Mouse (Mus musculus): ENCODE measurements around the gene Nup35. TPM values are rescaled to one million over a fixed set of nuclear protein-coding genes. Genes with fewer than 3 reads are reported as not detected.

Nup35 gene
- polyA plus RNA-seq, 1 experiment from 2014 or later, result 18.4 TPM

DNA sequence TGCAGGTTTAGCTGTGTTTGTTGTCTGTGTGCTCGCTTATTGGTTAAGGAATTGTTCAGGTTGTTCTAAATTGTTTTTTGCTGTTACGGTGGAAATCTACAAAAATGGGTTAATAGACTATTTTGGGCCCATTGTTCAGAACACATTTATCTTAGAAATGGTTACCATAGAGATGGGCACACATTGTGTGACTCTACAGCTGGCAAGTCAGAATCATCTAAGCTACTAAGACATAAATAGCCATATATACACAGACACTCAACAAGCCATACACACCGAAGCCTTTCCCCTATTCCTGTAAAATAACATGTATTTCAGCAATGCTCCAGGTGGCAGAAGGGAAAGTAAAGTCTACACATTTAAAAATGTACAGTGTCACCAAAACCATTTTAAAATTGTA is 17.2 kb upstream of the Nup35 start:
- ATAC-seq (replicated peaks; ENCODE audit: insufficient number of reproducible peaks, insufficient read depth, low FRiP score, low read depth), result no peak
- H3K4me3 ChIP-seq, result no peak overlapping the region
- no peaks in the 10 kb centered on the region for H3K9me3 ChIP-seq (replicated peaks)
- H3K27ac ChIP-seq, result no peak overlapping the region
- no peak overlapping the region for H3K9ac ChIP-seq
- 85% methylated on average over 3 of the region's 3 CpGs for WGBS
- no peaks in the 10 kb centered on the region for H3K36me3 ChIP-seq
- no peaks in the 10 kb centered on the region for H3K27me3 ChIP-seq
- no peak overlapping the region for H3K4me2 ChIP-seq
- H3K4me1 ChIP-seq (replicated peaks), result no peaks in the 10 kb centered on the region

DNA sequence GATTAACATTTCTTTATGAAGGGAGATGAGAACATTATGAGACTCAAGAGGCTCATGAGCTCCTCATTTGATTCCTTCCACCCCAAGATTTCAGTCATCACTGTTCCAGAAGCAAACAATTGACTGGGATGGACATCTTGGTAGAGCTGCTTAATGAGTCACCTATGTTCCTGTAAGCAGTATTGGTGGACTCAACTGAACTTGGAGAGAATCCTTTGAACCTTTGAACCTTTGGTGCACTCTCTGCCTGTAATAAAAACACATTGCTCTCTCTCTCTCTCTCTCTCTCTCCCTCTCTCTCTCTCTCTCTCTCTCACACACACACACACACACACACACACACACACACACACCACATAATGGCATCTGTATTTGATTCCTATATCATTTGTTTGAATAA is 16.4 kb upstream of the Nup35 start:
- H3K27ac ChIP-seq, result no peak overlapping the region
- no peak for ATAC-seq (replicated peaks; ENCODE audit: insufficient number of reproducible peaks, insufficient read depth, low FRiP score, low read depth)
- H3K4me1 ChIP-seq (replicated peaks), result no peaks in the 10 kb centered on the region
- no peaks in the 10 kb centered on the region for H3K36me3 ChIP-seq
- H3K4me3 ChIP-seq, result no peak overlapping the region
- no peak overlapping the region for H3K4me2 ChIP-seq
- no peak overlapping the region for H3K9ac ChIP-seq
- no peaks in the 10 kb centered on the region for H3K27me3 ChIP-seq
- no peaks in the 10 kb centered on the region for H3K9me3 ChIP-seq (replicated peaks)

DNA sequence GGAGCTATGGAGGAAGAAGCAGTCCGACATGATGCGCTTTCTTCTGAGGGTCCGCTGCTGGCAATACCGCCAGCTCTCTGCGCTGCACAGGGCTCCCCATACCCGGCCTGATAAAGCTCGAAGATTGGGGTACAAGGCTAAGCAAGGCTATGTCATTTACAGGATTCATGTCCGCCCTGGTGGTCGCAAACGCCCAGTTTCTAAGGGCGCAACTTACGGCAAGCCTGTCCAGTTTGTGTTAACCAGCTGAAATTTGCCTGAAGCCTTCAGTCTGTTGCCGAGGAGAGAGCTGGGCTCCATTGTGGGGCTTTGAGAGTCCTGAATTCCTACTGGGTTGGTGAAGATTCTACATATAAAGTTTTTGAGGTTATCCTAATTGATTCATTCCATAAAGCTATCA is 14.3 kb upstream of the Nup35 start:
- Histone ChIP-seq H3K27ac (no peak overlapping the region), H3K4me1 (replicated peaks) (no peaks in the 10 kb centered on the region), H3K9ac (no peak overlapping the region), H3K36me3 (no peaks in the 10 kb centered on the region), H3K27me3 (no peaks in the 10 kb centered on the region), H3K9me3 (replicated peaks) (no peaks in the 10 kb centered on the region), H3K4me2 (no peak overlapping the region), H3K4me3 (no peak overlapping the region)
- 89% methylated on average over 13 of the region's 13 CpGs for WGBS
- ATAC-seq (replicated peaks; ENCODE audit: insufficient number of reproducible peaks, insufficient read depth, low FRiP score, low read depth), result no peak

DNA sequence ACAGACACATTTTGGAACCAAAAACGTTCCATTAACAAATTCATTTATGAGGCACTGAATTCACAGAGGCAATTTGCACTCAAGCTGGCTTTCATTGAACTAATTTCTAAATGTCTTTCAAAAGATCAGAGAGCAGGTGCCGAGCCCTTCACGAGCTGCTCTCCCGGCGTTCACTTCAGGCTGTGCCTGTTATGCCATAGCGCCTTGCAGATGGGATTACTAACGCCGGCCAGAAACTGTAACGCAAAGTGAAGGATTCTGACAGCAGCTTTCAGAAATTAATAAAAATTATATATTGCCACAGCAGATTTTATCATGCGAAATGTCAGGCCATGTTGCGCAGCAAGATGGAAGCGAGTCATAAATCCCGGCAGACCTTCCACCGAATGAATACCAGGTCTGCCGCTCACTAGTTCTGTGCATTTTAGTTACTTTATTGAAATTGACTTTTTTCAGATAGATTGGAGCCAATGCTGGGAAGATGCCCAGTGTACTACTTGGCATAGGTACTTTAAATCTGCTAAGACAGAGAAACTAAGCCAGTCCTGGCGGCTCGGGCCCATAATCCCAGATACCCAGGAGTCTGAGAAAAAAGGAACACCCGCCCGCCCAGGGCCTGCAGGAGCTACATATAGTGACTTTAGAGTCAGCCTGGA is 13.1 kb upstream of the Nup35 start:
- Histone ChIP-seq H3K9me3 (replicated peaks) (no peaks in the 10 kb centered on the region), H3K4me1 (replicated peaks) (no peaks in the 10 kb centered on the region), H3K36me3 (no peaks in the 10 kb centered on the region), H3K27me3 (no peaks in the 10 kb centered on the region), H3K4me3 (no peak overlapping the region), H3K27ac (no peak overlapping the region), H3K4me2 (no peak overlapping the region), H3K9ac (no peak overlapping the region)
- WGBS, result 88% methylated on average over 19 of the region's 19 CpGs
- no peak for ATAC-seq (replicated peaks; ENCODE audit: insufficient number of reproducible peaks, insufficient read depth, low FRiP score, low read depth)

DNA sequence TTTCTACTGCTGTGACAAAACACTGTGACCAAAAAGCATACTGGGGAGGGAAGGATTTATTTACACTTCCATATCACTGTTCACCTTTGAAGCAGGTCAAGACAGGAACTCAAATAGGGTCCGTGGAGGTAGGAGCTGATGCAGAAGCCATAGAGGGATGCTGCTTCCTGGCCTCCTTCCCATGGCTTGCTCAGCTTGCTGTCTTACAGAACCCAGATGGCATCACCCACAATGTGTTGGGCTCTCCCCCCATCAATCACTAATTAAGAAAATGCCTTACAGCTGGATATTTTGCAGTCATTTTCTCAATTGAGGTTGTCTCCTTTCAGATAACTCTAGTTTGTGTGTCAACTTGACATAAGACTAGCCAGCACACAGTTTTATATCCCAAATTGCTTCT is 4.8 kb upstream of the Nup35 start:
- Histone ChIP-seq H3K36me3 (no peaks in the 10 kb centered on the region), H3K9me3 (replicated peaks) (no peaks in the 10 kb centered on the region), H3K4me2 (no peak overlapping the region), H3K9ac (no peak overlapping the region), H3K4me1 (replicated peaks) (no peaks in the 10 kb centered on the region), H3K4me3 (no peak overlapping the region), H3K27ac (no peak overlapping the region), H3K27me3 (no peaks in the 10 kb centered on the region)
- ATAC-seq (replicated peaks; ENCODE audit: insufficient number of reproducible peaks, insufficient read depth, low FRiP score, low read depth), result no peak
- WGBS, result 66% methylated on average over 1 of the region's 1 CpGs

DNA sequence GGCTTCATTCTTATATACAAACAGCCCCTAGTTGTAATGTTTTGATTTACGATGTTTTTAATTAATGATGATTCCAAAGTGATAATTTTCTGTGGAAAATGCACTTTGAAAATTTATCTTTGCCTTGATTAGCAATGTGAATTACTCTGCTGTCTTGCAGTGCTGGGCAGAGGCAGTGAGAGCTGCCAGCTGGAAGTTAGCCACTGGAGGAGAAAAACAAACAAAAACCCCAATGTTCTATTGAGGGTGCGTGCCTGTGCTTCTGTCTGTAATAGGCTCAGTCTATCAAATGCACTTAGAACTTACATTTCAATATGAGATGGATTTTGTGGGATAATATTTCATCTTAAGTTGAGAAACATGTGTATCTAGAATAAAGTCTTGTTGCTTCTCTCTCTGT is 4.2 kb upstream of the Nup35 start:
- Histone ChIP-seq H3K9me3 (replicated peaks) (no peaks in the 10 kb centered on the region), H3K4me2 (no peak overlapping the region), H3K4me1 (replicated peaks) (peaks cover 1% of the 10 kb centered on the region), H3K36me3 (no peaks in the 10 kb centered on the region), H3K27ac (no peak overlapping the region), H3K27me3 (no peaks in the 10 kb centered on the region), H3K4me3 (no peak overlapping the region), H3K9ac (no peak overlapping the region)
- no peak for ATAC-seq (replicated peaks; ENCODE audit: insufficient number of reproducible peaks, insufficient read depth, low FRiP score, low read depth)
- 56% methylated on average over 2 of the region's 2 CpGs for WGBS

DNA sequence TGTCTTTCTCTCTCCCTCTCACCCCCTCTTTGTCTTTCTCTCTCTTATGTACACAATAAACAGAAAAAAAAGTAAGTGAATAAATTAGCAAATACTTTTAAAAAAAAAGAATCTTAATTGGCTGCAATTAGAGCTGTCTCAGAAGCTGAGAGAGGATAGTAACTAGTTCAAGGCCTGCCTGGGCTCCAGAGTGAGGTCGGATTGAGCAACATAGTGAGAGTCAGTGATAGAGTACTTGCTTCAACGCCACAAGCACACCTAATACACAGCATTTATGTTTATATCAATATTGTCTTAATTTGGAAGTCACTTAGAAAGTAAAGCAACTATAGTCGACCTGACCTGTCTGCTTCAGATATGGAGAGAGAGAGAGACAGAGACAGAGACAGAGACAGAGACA is 2.0 kb downstream of the Nup35 start:
- no peak for ATAC-seq (replicated peaks; ENCODE audit: insufficient number of reproducible peaks, insufficient read depth, low FRiP score, low read depth)
- Histone ChIP-seq H3K9me3 (replicated peaks) (no peaks in the 10 kb centered on the region), H3K27me3 (no peaks in the 10 kb centered on the region), H3K4me3 (no peak overlapping the region), H3K27ac (no peak overlapping the region), H3K9ac (no peak overlapping the region), H3K36me3 (no peaks in the 10 kb centered on the region), H3K4me2 (no peak overlapping the region), H3K4me1 (replicated peaks) (peaks cover 4% of the 10 kb centered on the region)
- WGBS, result 77% methylated on average over 3 of the region's 3 CpGs

DNA sequence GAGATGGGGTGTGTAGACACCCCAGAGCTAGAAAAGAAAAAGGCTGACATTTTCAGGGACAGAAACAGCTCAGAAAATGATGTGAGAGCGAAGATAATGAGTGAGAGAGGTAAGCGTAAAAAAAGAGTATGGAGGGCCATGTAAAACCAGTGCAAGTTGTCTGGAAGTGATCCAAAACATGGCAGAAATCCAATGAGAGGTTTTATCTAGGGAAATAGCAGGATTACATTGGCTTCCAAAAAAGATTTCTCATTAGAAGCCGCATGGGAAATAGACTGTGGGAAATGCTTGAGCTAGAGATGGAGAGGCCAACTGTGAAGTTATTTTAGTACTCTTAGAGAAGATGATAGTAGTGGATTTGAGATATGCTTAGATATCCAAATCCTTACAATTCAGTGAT is 4.9 kb downstream of the Nup35 start:
- H3K27ac ChIP-seq, result peak overlapping the region; percentile 19
- no peak overlapping the region for H3K4me3 ChIP-seq
- H3K9me3 ChIP-seq (replicated peaks), result no peaks in the 10 kb centered on the region
- no peak overlapping the region for H3K9ac ChIP-seq
- no peaks in the 10 kb centered on the region for H3K27me3 ChIP-seq
- 62% methylated on average over 3 of the region's 3 CpGs for WGBS
- no peak overlapping the region for H3K4me2 ChIP-seq
- peaks cover 4% of the 10 kb centered on the region for H3K4me1 ChIP-seq (replicated peaks)
- peaks cover 13% of the 10 kb centered on the region for H3K36me3 ChIP-seq
- ATAC-seq (replicated peaks; ENCODE audit: insufficient number of reproducible peaks, insufficient read depth, low FRiP score, low read depth), result no peak

DNA sequence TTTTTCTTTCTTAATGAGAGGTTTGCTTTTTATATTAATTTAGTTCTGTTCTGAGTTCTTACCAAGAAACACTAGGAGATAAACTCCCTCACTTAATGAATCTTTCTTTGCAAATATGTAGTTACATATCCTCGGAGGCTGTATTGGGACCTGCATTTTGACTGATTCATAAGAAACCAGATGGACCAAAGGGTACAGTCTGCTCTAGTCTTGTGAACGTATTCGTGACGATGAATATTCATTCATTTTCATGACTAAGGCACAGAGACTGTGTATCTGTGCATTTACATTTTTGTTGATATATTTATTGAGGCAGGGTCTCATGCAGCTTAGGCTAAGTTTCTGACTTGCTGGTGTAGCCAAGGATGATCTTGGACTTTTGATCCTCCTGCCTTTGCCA is 7.5 kb downstream of the Nup35 start:
- ATAC-seq (replicated peaks; ENCODE audit: insufficient number of reproducible peaks, insufficient read depth, low FRiP score, low read depth), result no peak
- Histone ChIP-seq H3K4me3 (no peak overlapping the region), H3K27me3 (no peaks in the 10 kb centered on the region), H3K9me3 (replicated peaks) (no peaks in the 10 kb centered on the region), H3K4me2 (no peak overlapping the region), H3K4me1 (replicated peaks) (no peaks in the 10 kb centered on the region), H3K27ac (no peak overlapping the region), H3K9ac (no peak overlapping the region), H3K36me3 (peaks cover 14% of the 10 kb centered on the region)
- WGBS, result 92% methylated on average over 4 of the region's 4 CpGs

DNA sequence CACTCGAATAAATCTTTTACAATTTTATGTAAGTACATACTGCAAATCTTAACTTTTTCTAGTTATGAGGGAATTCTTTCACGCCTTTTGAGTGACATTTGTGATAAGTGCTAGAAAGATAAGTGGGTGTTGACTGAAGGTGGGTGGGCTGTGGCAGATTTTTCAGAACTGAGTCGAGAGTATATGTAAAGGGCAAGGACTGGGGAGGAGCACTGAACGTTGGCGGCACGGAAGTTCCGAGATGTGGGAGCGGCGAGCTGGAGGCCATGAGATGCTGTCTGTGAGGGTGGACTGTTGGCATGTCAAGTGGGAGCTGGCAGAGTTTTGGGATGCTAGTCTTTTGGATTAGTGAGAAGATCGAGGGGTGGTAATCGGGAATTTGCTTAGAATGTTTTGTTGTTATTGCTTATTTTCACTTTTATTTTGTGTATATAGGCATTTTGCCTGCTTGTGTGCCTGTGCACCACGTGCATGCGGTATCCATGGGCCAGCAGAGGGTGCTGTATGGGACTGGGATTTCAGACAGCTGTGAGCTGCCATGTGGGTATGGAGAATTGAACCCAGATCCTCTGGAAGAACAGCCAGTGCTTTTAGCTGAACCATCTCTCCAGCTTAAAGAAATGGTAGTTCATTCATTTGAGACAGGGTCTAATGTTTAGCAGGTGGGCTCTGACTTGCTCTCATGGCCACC is 15.4 kb downstream of the Nup35 start:
- no peaks in the 10 kb centered on the region for H3K27me3 ChIP-seq
- no peak overlapping the region for H3K27ac ChIP-seq
- no peaks in the 10 kb centered on the region for H3K9me3 ChIP-seq (replicated peaks)
- WGBS, result 68% methylated on average over 13 of the region's 13 CpGs
- H3K4me3 ChIP-seq, result no peak overlapping the region
- H3K4me2 ChIP-seq, result no peak overlapping the region
- no peak for ATAC-seq (replicated peaks; ENCODE audit: insufficient number of reproducible peaks, insufficient read depth, low FRiP score, low read depth)
- H3K9ac ChIP-seq, result no peak overlapping the region
- H3K36me3 ChIP-seq, result no peaks in the 10 kb centered on the region
- H3K4me1 ChIP-seq (replicated peaks), result no peaks in the 10 kb centered on the region

DNA sequence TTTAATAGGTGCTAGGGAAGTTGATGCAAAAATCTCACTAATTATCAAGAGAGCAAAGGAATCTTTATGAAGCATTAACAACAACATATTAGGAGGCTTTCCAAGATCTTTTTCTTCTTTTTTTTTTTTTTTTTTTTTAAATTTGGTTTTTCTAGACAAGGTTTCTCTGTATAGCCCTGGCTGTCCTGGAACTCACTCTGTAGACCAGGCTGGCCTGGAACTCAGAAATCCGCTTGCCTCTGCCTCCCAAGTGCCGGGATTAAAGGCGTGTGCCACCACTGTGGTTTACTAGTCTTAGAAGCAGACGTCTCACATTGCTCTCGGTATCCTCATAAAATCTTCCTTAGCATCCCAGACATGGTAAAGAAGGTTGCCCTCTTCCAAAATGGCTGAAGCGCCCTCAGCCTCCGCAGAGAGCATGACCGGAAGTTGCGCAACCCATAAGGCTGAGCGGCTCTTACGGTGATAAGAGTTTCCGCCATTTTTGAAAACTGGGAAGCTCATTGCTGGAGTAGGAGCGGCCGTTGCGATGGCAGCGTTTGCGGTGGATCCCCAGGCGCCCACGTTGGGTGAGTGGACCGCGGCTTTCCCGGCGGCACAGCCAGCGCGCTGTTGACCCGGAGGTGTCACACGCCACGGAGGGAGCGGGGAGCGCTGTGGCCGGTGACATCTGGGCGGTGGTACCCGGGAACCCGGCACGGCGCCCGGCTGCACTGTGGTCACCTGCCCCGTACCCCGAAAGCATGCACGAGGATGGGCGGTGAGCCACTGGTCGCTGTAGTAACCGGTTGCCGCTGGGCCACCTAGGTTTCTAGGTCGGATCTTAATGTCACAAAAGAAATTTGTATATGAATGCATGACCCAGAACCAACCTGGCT is 21.6 kb downstream of the Nup35 start:
- Histone ChIP-seq H3K4me3 (peak overlapping the region; percentile 96), H3K9ac (peak overlapping the region; percentile 82), H3K4me2 (peak overlapping the region; percentile 73), H3K4me1 (replicated peaks) (peaks cover 4% of the 10 kb centered on the region), H3K27ac (peak overlapping the region; percentile 73), H3K9me3 (replicated peaks) (no peaks in the 10 kb centered on the region), H3K27me3 (no peaks in the 10 kb centered on the region), H3K36me3 (peaks cover 9% of the 10 kb centered on the region)
- ATAC-seq (replicated peaks; ENCODE audit: insufficient number of reproducible peaks, insufficient read depth, low FRiP score, low read depth), result peak; percentile 96
- under 1% methylated on average over 45 of the region's 45 CpGs for WGBS

Data from heart, embryonic 15.5 days (tissue).